Mouse (Mus musculus) right cerebral cortex, postnatal 14 days (tissue): Measurements from ENCODE around the gene Wfdc3.
"Not testable (repeated sequence)": the region's sequence is repeated elsewhere in the genome, so short reads cannot be mapped to it uniquely, and the experiment has no call there.

Source experiments
- DNase-seq: peaks from one replicate; pipeline ENCODE4 v3.0.0; 2022

Wfdc3 gene

DNA sequence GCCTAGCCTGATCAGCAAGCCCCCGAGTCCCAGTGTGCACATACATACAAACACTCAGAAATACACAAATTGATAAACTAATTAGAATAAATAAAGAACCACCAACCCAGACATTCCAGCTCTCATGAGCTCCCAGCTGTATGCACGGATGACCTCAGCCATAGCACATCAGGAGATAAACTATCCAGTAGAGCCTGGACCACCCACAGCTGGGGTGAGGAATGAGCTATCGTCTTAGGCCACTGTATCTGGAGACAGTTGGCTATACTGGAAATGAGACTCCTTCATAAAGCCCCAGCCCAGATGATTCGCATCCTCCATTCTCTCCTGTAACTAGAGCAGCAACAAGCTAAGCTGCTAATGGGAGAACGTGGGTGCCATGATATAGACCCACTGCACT lies 10.9 kb downstream of the Wfdc3 start:
- no peak for DNase-seq

DNA sequence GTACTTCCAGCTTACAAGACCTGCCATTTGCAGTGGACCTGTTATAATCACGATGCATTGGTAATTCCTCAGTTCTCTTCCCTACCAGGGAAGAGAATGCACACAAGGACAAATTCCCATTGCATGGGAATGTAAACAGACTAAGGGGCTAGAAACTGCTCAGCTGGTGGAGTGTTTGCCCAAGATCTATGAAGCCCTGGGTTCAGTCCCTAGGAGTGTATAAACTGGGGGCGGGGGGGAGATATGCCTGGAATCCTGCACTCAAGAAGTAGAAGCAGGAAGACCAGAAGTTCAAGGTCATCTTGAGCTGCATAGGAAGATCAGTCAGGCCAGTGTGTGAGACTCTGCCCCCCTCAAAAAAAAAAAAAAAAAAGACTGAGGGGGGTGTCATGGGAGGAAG lies 12.5 kb downstream of the Wfdc3 start:
- DNase-seq = no peak

DNA sequence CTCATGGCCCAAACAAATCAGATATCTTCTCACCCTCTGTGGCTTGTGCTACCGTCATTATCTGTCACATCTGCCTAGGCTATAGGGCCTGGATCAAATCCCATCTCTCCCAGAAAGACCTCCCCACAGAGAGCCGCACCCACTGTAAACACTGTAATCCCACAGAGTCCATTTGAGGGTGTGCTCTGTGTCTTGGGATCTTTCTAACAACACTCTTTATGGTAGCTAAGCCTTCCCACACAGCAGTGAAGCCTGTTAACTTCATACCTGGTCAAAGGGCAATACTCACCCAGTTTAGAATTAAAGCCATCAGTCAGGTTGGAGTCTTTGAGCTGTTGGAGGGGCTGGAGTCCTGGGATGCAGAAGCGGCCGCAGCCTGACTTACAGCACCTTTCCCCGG lies 14.0 kb downstream of the Wfdc3 start:
- no peak for DNase-seq

DNA sequence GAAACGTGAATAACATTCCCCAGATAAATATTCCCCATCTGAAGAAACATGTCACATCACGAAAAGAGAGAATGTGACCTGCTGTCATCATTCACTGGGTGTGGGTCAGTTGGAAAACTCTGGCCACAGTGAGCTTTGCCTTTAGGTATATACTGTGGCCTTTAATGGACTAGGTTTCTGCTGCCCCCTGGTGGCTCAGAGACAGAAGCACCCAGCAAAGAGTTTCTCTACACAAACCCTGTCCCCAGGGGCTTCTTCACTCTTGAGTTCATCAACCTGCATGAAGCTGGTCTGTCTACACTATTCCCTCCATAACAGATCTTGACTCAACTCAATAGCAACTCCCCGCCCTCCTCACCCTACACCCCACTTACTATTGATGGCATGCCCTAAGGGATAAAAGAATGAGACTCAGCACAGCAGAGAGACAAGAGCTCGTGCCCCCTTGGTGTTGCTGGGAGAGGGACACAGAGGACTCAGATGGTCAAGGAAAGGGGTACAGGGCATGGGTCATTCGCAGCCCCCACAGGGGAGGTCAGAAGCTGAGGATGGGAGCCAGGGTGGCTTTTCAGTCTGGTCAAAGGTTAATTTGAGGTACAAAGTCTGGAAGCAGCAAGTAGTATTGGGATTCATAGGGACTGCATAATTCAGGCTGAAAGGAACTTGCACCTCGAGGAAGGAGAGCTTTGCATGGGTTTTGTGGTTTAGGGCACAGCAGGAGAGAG lies 19.7 kb downstream of the Wfdc3 start:
- peak; percentile 76 for DNase-seq

DNA sequence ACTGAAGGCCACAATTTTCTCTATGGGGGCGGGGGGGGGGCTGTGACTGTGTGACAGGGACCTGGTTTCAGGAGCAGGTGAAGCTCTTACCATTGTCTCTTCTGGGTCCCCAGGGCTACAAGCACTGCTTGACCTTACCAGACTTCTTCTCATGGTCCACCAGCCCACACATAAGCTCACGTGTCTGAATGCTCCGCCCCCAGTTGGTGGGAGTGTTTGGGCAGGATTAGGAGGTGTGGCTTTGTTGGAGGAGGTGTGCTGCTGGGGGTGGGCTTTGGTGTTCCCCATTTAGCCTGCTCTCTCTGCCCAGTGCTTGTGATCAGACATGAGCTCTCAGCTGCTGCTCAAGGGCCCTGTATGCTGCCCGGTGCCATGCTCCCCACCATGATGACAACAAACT lies 22.5 kb downstream of the Wfdc3 start:
- DNase-seq = no peak

DNA sequence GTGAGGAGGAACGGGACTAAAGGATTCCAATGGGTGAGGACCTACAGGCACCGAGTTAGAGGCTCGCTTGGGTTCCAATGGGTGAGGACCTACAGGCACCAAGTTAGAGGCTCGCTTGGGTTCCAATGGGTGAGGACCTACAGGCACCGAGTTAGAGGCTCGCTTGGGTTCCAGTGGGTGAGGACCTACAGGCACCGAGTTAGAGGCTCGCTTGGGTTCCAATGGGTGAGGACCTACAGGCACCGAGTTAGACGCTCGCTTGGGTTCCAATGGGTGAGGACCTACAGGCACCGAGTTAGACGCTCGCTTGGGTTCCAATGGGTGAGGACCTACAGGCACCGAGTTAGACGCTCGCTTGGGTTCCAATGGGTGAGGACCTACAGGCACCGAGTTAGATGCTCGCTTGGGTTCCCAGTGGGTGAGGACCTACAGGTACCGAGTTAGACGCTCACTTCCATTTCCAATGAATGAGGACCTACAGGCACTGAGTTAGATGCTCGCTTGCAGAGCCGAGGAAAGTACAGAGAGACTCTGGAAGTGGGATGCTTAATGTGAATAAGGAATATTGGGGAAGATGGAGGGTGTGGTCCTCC lies 29.4 kb downstream of the Wfdc3 start:
- not testable (repeated sequence) for DNase-seq

DNA sequence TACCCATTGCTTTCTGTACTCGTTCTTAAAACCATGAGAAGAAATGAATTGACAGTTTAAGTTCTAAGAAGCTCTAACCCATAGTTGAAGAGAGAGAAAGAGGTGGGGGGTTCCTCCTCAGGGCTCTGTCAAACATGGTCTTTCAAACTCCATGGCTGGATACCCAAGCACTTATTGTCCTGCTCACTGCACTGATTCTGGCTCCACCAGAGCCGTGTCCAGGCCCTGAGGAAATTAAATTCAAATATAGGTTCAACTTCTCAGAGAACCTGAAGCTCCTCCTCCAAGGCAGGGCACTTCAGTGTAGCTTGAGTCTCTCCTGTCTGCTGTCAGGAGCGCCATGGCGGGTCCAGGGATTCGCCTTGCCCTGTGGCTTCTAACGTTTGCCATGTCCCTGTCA lies 30.7 kb downstream of the Wfdc3 start, which contains the start of gene Spint5:
Gene Spint5 (plus strand): TSS at position 301 of the 400 bp plus-strand sequence.
- DNase-seq = no peak

DNA sequence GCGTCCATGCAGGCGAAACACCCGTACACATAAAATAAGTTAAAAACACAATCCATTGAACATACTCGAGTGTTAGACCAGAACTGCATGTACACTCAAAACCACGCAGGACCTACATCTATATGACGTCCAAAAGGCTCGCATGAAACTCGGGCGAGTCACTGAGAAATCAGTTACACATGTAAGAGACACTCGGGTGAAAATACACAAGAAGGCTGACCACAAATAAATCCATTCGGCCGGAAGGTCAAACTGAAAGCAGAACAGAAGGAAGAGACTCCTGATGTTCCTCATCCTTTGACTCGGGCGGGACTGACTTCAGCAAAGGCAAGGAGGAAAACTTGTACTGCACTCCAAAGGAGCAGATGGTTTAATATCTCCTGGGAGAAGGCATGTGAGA lies 39.7 kb downstream of the Wfdc3 start:
- DNase-seq = no peak

DNA sequence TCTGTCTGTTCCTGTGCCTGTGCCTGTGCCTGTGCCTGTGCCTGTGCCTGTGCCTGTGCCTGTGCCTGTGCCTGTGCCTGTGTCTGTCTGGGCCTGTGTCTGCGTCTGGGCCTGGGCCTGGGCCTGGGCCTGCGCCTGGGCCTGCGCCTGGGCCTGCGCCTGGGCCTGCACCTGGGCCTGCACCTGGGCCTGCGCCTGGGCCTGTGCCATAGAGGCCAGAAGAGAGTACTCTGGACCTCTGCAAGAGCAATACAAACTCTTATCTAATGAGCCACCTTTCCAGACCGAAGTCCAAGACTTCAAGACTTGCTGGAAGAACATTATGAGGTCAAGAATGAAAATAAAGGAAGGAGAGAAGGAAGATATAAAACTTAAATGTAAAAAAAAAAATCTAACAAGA lies 40.4 kb downstream of the Wfdc3 start:
- no peak for DNase-seq

DNA sequence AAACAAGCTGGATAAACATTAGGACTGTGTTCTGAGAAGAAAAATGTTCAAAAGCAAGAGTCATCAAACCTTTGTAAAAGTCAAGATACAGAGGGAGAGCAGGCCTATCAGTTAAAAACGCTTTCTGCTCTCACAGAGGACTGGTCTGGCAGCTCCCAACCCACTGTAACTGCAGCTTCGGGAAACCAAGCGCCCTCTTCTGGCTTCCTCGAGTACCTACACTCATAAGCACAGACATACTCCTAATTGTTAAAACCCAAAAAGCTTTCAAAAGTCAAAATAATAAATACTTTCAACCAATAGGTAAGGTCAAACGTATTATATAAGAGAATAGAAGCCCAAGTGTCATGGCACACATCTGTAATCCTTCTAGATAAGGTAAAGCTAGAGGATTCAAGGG lies 41.5 kb downstream of the Wfdc3 start:
- no peak for DNase-seq

DNA sequence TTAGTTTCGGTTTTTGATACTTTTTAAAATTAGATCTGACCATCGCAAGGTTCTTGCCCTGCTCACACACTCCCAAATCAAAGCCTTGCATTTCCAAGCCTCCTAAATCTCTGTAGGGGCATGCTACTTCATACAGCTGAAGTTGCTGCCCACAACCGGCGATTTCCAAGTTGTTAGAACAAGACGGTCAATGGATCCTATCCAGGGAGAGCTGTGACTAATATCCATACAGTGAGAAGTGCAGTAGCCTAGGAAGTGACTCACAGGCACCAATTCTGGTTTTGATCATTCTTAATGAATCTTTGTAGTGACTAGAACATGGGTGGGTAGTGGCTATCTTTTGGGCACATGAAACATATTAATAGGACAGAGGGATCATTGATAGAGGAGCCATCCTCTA lies 44.0 kb downstream of the Wfdc3 start:
- no peak for DNase-seq

DNA sequence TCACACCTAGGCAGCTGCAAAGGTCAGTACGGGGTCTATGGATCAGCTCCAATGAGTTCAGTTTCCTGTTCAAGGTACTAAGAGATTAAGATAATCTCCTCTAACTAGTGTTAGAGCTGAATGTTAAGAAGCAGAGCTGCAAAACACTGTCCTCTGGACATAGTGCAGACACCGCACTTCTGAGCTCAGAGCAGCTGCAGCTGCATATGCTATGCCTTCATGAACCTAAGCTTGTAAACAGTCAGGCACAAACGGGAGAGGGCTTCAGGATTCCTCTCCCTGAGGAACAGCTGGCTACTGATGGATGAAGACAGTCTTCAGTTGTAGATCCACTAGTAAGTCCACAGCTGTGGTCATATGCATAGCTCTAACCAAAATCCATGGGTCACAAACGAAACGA lies 44.8 kb downstream of the Wfdc3 start:
- DNase-seq = no peak

DNA sequence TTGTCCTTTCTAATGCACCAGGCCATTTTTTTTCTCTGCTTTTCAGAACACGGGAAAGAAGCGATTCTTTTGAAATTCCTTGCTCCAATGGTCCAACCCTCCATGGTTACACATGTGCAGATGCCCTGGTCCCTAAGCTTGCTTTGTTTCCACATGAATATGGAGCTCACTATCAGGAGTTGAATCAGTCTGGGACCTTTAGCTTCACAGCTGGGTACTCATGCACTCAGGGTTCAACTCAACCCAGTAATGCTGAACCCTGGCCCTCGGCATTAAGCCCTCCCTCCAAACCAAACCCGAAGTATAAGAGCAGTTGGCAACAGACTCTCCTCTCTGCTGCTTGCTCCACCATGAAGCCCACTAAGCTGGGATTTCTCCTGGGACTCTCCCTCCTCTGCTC lies 47.5 kb downstream of the Wfdc3 start, which contains the start of gene Spint4:
Gene Spint4 (plus strand): TSS at position 301 of the 400 bp plus-strand sequence.
- no peak for DNase-seq

DNA sequence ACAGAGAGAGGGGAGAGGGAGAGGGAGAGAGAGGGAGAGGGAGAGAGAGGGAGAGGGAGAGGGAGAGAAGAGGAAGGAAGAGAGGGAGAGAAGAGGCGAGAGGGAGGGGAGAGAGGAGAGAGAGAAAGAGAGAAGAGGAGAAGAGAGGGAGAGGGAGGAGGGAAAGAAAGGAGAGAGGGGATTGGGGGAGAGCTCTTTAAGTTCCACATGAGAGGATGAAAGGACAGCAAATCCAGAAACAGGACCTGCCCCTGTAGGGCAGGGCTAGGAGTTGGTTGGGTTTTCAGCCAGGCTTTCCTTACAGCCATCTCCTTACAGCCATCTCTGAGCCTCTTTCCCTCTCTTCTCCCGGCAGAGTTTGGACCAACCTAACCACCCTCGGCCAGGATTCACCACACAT lies 60.9 kb downstream of the Wfdc3 start, which contains the start of gene Wfdc13:
Gene Wfdc13 (plus strand): TSS at position 301 of the 400 bp plus-strand sequence.
- no peak for DNase-seq
